Mouse (Mus musculus) adrenal gland, adult 18-20 months (tissue): ENCODE measurements around the gene Ppfia1. TPM values are rescaled to one million over a fixed set of nuclear protein-coding genes. Genes with fewer than 3 reads are reported as not detected.

Source experiments
- DNase-seq, 2 experiments: peaks; one replicate each; pipeline ENCODE4 v3.0.0; 2021 to 2022; ENCODE audit warnings: low spot score in 2 of 2
- total RNA-seq, 2 experiments: library from RNA; stranded (reverse); gene quantifications; 1 replicate in 1 of 2; 2 replicates in 1 of 2; pipeline ENCODE4 v1.2.3; 2021

Ppfia1 gene
- total RNA-seq, 2 experiments from 2014 or later: 40.6 to 56.2 TPM

DNA sequence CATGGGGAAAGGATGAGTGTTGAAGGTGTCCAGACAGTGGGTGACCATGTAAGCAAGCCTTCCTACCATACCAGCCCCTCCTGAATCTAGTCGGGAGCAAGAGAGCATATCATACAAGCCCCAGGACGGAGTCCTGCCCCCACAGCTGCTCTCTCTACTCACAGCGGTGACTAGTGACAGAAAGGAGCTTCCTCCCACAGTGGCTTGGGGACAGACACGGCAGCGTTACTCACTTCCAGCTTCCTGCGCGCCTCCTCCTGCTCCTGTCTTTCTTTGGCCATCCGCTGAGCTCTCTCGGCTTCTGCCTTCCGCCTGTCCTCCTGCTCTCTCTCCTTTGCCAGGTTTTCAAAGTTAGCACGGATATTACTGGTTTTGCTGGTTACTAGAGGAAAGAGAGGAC is 112.1 kb downstream of the Ppfia1 start:
- no peak for DNase-seq

DNA sequence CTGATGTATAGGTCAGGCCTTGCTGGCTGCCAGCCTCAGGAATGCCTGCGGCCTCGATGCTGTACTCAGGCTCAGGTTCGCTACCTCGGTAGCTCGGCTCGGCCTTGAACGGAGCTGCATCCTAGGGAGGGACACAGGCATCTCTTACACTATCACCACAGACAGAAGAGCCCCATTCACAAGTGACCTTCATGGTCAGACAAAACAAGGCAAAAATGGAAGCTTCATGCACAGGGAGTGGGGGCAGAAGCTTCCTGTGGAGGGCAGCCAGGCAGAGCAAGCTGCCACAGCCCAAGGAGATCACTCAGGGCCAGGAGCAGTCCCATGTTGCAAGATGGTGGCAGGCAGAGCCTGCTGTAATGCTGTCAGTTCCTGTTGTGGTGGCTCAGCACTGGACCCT is 114.7 kb downstream of the Ppfia1 start:
- no peak for DNase-seq

DNA sequence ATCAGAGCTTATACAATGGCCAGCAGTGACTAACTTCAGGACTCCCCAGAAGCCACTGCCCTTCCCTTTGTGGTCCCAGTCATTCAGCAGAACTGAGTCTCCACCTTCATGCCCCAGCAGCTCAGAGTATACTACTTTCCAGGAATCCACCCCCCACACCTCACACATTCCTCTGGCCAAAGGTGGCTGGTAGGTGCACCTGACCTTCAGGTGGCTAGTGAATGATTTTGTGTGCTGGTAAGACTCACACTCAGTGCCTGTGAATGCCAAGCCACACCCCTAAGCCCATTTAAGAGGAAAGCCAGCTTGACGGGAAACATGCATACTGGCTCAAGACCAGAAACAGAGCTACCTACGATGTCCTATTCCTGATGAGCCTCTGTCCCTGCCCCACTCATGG is 120.6 kb downstream of the Ppfia1 start:
- DNase-seq: no peak

DNA sequence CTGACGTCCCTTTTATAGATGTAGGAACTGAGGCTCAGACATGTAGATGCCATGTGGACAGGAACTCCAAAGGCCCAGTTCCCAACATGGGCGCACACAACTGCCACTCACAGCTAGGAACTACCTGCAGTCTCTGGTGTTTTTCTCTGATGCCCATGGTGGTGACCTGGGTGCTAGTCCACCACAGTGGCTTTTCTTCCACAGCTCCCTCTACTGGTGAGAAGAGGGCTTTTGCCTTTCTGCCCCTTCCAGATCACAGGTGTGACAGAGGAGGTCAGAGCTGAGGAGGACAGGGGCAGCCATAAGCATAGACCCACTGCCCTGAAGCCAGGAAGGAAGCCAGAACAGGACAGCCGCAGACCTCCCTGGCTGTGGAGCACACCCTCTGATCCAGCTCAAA is 126.1 kb downstream of the Ppfia1 start:
- DNase-seq: no peak

Other genes with a start within 250 kb of the Ppfia1 start
- 100 to 1,000 TPM; 168 to 229 TPM for gene Cttn, start 82.7 kb downstream of the Ppfia1 start, total RNA-seq
- gene Fadd, start 28.7 kb upstream of the Ppfia1 start, total RNA-seq: 1 to 10 TPM; 7.8 to 8.5 TPM
- 10 to 100 TPM; 21.3 to 30.6 TPM for gene Ano1, start 198.2 kb upstream of the Ppfia1 start, total RNA-seq